Mouse (Mus musculus): ENCODE results near the gene Gprin1. TPM values are rescaled to one million over a fixed set of nuclear protein-coding genes. Genes with fewer than 3 reads are reported as not detected.
A peak's percentile ranks its signal among the peaks of the same experiment; 100 is the strongest.

Gprin1 gene
- polyA plus RNA-seq, 1 experiment: 0.18 TPM

DNA sequence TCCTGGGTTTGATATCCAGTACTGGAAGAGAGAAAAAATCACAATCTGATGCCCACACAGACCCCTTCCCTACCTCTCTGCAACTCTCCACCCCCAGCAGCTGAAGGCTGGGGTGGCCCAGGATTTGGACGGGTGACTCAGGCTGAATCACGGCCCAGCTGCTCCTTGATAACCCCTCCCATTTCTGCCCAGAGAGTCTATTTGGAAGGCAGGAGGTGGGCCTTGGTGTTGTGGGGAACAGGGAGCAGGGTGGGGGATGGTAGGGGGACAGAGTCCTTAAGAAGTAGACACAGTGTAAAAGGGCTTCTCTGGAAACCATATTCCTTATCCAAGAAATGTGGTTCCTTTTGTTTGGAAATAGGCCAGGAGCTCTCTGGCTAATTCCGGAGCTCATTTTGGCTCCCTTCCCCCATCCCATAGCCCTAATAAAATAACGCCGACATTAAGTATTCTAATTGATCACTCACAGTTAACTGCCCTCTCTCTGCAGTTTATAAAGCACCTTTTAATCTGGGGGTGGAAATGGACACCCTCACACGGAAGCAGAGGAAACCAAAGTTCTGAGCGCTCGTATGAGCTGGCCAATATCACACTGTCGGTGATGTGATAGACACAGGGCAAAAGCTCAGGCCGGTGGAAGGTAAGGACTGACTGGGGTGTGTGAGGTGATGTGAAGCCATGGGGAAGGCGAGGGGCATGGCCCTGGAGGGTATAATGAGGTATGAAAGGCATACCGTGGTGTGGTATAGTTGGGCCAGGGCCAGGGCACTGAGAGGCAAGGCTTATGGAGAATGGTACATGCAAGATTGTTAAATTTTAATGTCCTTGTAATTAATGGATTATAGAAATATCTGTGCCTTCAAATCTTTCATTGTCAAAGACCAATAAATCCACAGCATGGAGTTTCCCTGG, 4.8 kb upstream of the Gprin1 start:
- H3K4me3 ChIP-seq (ENCODE audit: low read depth, low read length): no peak overlapping the region
- H3K27me3 ChIP-seq (ENCODE audit: control insufficient read depth, insufficient read depth, low read length): peaks cover 15% of the 10 kb centered on the region
- TF ChIP-seq CTCF (IDR thresholded peaks at IDR 0.05; ENCODE audit: extremely low read depth, insufficient read length, insufficient replicate concordance, low read depth, low read length): no peak
- WGBS: 41% methylated on average over 12 of the region's 12 CpGs
- H3K27ac ChIP-seq (ENCODE audit: insufficient read depth, low read depth, low read length): no peak overlapping the region
- peaks cover 12% of the 10 kb centered on the region for H3K4me1 ChIP-seq (ENCODE audit: control insufficient read depth, insufficient read depth, insufficient read length, low read length)
- no peaks in the 10 kb centered on the region for H3K36me3 ChIP-seq (ENCODE audit: control insufficient read depth, insufficient read depth, low read length)

DNA sequence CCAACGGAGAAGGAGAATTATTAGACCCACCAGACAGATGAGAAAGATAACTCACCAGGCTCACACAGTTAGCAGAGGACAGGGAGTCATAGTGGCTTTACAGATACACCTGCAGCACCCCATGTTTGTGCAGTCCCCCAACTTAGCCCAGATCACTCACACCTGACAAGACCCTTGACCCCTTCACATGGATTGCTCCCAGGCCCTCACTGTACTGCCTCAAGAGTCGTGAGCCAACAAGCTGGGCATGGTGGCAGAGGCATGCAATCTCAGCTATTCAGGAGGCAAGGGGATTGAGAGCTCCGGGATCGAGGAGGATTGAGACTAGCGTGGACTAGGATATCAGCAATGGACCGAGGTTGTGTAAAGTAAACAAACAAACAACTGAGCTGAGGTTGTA, 4.1 kb upstream of the Gprin1 start:
- Histone ChIP-seq H3K27me3 (ENCODE audit: control insufficient read depth, insufficient read depth, low read length) (peaks cover 22% of the 10 kb centered on the region), H3K4me3 (ENCODE audit: low read depth, low read length) (no peak overlapping the region), H3K36me3 (ENCODE audit: control insufficient read depth, insufficient read depth, low read length) (no peaks in the 10 kb centered on the region), H3K4me1 (ENCODE audit: control insufficient read depth, insufficient read depth, insufficient read length, low read length) (peaks cover 11% of the 10 kb centered on the region), H3K27ac (ENCODE audit: insufficient read depth, low read depth, low read length) (no peak overlapping the region)
- TF ChIP-seq POLR2A (IDR thresholded peaks at IDR 0.05; ENCODE audit: low read depth, low read length) (no peak), CTCF (IDR thresholded peaks at IDR 0.05; ENCODE audit: extremely low read depth, insufficient read length, insufficient replicate concordance, low read depth, low read length) (no peak)
- WGBS: 54% methylated on average over 6 of the region's 6 CpGs

DNA sequence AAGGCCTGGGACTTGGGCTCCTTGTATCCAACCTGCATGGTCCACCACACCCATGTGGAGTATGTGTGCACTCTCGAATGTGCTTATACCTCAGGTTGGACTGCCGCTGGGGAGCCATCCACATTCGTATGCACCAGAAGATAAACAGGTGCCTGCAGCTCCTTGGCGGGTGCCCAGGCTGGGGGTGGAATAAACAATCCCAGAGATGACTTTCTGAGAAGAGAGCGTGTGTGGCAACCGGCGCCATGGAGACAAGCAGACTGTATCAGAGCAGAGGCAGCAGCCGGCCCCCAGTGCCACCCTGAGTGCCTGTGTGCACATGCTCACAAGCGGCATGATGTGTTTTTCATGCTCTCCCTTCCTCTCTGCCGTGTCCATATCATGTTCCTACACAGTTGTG, 3.0 kb upstream of the Gprin1 start:
- H3K4me1 ChIP-seq (ENCODE audit: control insufficient read depth, insufficient read depth, insufficient read length, low read length): peaks cover 4% of the 10 kb centered on the region
- H3K4me3 ChIP-seq (ENCODE audit: low read depth, low read length): no peak overlapping the region
- H3K27me3 ChIP-seq (ENCODE audit: control insufficient read depth, insufficient read depth, low read length): peaks cover 23% of the 10 kb centered on the region
- no peaks in the 10 kb centered on the region for H3K36me3 ChIP-seq (ENCODE audit: control insufficient read depth, insufficient read depth, low read length)
- no peak for TF ChIP-seq POLR2A (IDR thresholded peaks at IDR 0.05; ENCODE audit: low read depth, low read length)
- WGBS: 61% methylated on average over 10 of the region's 10 CpGs
- no peak overlapping the region for H3K27ac ChIP-seq (ENCODE audit: insufficient read depth, low read depth, low read length)

DNA sequence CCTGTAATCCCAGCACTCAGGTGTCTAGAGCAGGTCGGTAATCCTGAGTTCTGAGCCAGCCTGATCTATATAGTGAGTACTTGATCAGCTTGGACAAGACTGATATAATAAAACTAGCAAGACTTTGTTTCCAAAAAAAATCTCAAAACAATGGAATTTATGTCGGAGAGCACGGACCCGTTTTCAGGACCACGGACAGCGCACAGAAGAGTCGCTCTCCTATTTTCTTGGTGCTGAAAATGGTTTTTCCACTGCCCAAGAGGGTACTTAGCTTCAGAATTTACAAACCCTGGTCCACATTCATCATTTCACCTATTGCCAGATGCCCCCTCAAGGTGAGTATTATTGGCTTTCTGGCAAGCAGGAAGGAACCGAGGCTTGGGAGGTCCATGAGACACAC, 1.0 kb upstream of the Gprin1 start:
- Histone ChIP-seq H3K27me3 (ENCODE audit: control insufficient read depth, insufficient read depth, low read length) (peaks cover 23% of the 10 kb centered on the region), H3K36me3 (ENCODE audit: control insufficient read depth, insufficient read depth, low read length) (no peaks in the 10 kb centered on the region), H3K4me1 (ENCODE audit: control insufficient read depth, insufficient read depth, insufficient read length, low read length) (peaks cover 4% of the 10 kb centered on the region; the same call in 1 of the 2 replicates), H3K27ac (ENCODE audit: insufficient read depth, low read depth, low read length) (no peak overlapping the region), H3K4me3 (ENCODE audit: low read depth, low read length) (no peak overlapping the region)
- 7% methylated on average over 8 of the region's 8 CpGs for WGBS
- TF ChIP-seq POLR2A (IDR thresholded peaks at IDR 0.05; ENCODE audit: low read depth, low read length) (no peak), CTCF (IDR thresholded peaks at IDR 0.05; ENCODE audit: extremely low read depth, insufficient read length, insufficient replicate concordance, low read depth, low read length) (no peak)

DNA sequence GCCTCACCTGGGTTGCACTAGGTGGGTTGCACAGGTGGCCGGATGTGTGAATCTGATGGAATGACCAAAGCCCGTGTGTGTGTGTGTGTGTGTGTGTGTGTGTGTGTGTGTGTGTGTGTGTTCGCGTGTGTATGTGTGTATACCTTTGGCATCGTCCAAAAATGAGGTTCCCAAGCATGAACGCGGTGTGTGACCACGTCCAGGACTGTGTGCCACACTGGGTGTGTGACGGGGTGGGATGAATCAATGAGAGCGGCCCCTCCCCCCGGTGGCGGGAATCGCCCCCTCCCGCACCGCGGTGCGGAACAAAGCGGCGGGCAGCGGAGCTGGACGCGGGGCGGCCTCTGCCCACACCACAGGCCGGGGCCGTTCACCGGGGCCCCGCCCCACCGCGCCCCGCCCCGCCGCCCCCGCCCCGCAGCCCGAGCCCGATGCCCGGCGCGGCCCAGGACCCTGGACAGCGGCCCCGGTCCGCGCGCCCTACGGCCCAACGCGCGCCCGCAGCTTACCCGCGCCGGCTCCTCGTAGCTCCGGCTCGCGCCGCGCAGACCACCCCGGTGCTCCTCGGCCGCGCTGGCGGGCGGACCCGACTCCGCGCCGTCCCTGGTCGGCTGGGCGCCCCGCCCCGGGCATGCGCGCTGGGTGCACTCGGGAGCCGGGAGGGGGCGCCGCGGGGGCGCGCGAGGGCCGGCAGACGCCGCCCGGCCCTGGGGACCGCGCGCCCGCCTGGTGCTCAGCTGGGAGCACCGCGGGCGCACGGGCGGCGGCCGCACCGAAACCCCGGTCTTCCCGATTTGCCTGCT, 412 bp downstream of the Gprin1 start:
- Histone ChIP-seq H3K27ac (ENCODE audit: insufficient read depth, low read depth, low read length) (no peak overlapping the region), H3K27me3 (ENCODE audit: control insufficient read depth, insufficient read depth, low read length) (peaks cover 23% of the 10 kb centered on the region), H3K36me3 (ENCODE audit: control insufficient read depth, insufficient read depth, low read length) (no peaks in the 10 kb centered on the region), H3K4me3 (ENCODE audit: low read depth, low read length) (peak overlapping the region; percentile 54), H3K4me1 (ENCODE audit: control insufficient read depth, insufficient read depth, insufficient read length, low read length) (peaks cover 4% of the 10 kb centered on the region; the same call in 1 of the 2 replicates)
- no peak for TF ChIP-seq POLR2A (IDR thresholded peaks at IDR 0.05; ENCODE audit: low read depth, low read length)
- TF ChIP-seq CTCF (IDR thresholded peaks at IDR 0.05; ENCODE audit: extremely low read depth, insufficient read length, insufficient replicate concordance, low read depth, low read length): no peak
- WGBS: 2% methylated on average over 87 of the region's 100 CpGs

DNA sequence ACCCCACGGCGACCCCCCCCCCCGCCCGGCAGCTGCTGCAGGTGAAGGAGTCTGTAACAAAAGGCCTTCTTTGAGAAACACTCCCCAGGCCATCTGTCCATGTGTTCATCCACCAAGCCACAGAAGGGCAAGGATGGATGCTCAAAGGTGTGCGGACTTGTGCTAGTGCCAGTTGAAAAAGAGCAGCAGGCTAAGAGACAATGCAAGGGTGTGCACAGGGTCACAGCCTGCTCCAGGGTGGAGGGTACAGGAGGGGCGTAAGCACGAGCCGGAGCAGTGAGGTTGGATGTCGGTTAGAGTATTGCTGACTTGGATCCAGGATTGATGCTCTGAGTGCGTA, 983 bp downstream of the Gprin1 start:
- Histone ChIP-seq H3K36me3 (ENCODE audit: control insufficient read depth, insufficient read depth, low read length) (no peaks in the 10 kb centered on the region), H3K27me3 (ENCODE audit: control insufficient read depth, insufficient read depth, low read length) (peaks cover 23% of the 10 kb centered on the region), H3K4me1 (ENCODE audit: control insufficient read depth, insufficient read depth, insufficient read length, low read length) (peaks cover 4% of the 10 kb centered on the region; the same call in 1 of the 2 replicates), H3K27ac (ENCODE audit: insufficient read depth, low read depth, low read length) (no peak overlapping the region), H3K4me3 (ENCODE audit: low read depth, low read length) (no peak overlapping the region)
- 46% methylated on average over 10 of the region's 10 CpGs for WGBS
- TF ChIP-seq POLR2A (IDR thresholded peaks at IDR 0.05; ENCODE audit: low read depth, low read length) (no peak), CTCF (IDR thresholded peaks at IDR 0.05; ENCODE audit: extremely low read depth, insufficient read length, insufficient replicate concordance, low read depth, low read length) (no peak)

DNA sequence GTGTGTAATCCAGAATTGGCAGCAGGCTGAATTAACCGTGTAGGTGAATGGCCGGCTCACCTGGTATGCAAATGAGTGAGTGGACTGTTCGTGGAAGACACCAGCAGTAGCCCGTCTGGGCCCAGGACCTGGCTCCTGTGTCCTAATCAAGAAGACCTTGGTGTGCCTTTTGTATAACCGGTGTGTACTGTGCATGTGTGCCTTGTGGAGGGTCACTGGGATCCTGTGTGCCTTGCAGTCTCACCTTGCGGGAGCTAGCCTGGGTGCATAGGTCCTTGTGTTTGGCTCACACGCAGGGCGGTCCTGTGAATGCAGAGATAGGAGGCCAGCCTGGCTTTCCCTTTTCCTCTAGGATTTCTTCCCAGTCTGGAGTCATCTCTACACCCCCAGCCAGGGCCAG, 1.5 kb downstream of the Gprin1 start:
- H3K4me1 ChIP-seq (ENCODE audit: control insufficient read depth, insufficient read depth, insufficient read length, low read length): peaks cover 4% of the 10 kb centered on the region; the same call in 1 of the 2 replicates
- TF ChIP-seq CTCF (IDR thresholded peaks at IDR 0.05; ENCODE audit: extremely low read depth, insufficient read length, insufficient replicate concordance, low read depth, low read length): no peak
- H3K27me3 ChIP-seq (ENCODE audit: control insufficient read depth, insufficient read depth, low read length): peaks cover 23% of the 10 kb centered on the region
- 66% methylated on average over 8 of the region's 8 CpGs for WGBS
- H3K27ac ChIP-seq (ENCODE audit: insufficient read depth, low read depth, low read length): no peak overlapping the region
- no peak overlapping the region for H3K4me3 ChIP-seq (ENCODE audit: low read depth, low read length)
- no peaks in the 10 kb centered on the region for H3K36me3 ChIP-seq (ENCODE audit: control insufficient read depth, insufficient read depth, low read length)
